Mouse (Mus musculus): ENCODE results near the gene Kcnab3. TPM values are rescaled to one million over a fixed set of nuclear protein-coding genes. Genes with fewer than 3 reads are reported as not detected.
A peak's percentile ranks its signal among the peaks of the same experiment; 100 is the strongest.

The Kcnab3 gene
- polyA plus RNA-seq, 1 experiment, result 2.0 TPM

- TF ChIP-seq TCF12 (IDR thresholded peaks at IDR 0.05; ENCODE audit: insufficient read depth, poor library complexity, severe bottlenecking) (no peak), CEBPB (IDR thresholded peaks at IDR 0.05; ENCODE audit: insufficient read depth, poor library complexity, severe bottlenecking) (no peak), MYOD1 (IDR thresholded peaks at IDR 0.05; ENCODE audit: control insufficient read depth in 1 of 3, insufficient read length in 2 of 3, low read depth in 2 of 3) (no peak), E2F4 (IDR thresholded peaks at IDR 0.05; ENCODE audit: insufficient read depth) (no peak), MYOG (IDR thresholded peaks at IDR 0.05; ENCODE audit: control insufficient read depth in 1 of 3, insufficient read depth in 1 of 3, insufficient read length in 2 of 3, low read depth in 2 of 3) (no peak), USF1 (IDR thresholded peaks at IDR 0.05; ENCODE audit: low read depth) (no peak), SRF (IDR thresholded peaks at IDR 0.05; ENCODE audit: control insufficient read depth, insufficient read length, low read depth) (no peak), POLR2AphosphoS2 (IDR thresholded peaks at IDR 0.05; ENCODE audit: insufficient read length, low read depth) (no peak), REST (IDR thresholded peaks at IDR 0.05; ENCODE audit: insufficient read depth, insufficient read length) (no peak), POLR2A (IDR thresholded peaks at IDR 0.05; ENCODE audit: insufficient read length, low read depth) (no peak)
- Histone ChIP-seq H3K4me3 (peak overlapping the region; percentile 56), H3ac (ENCODE audit: control insufficient read depth, insufficient read length) (no peak overlapping the region), H3K36me3 (ENCODE audit: control insufficient read depth, insufficient read depth) (no peaks in the 10 kb centered on the region), H3K4me2 (ENCODE audit: low read depth) (no peak overlapping the region), H3K79me2 (ENCODE audit: control insufficient read depth, insufficient read depth) (peaks cover 11% of the 10 kb centered on the region), H3K27me3 (ENCODE audit: control insufficient read depth, insufficient read depth, insufficient read length) (no peaks in the 10 kb centered on the region)
These were observed 1.0 kb downstream of the Kcnab3 start for GRCm38 (mm10) chr11:69327157-69327442.

GRCm38 (mm10) chr11:69327648-69328047, 1.6 kb downstream of the Kcnab3 start:
- Histone ChIP-seq H3K36me3 (ENCODE audit: control insufficient read depth, insufficient read depth) (no peaks in the 10 kb centered on the region), H3K4me3 (no peak overlapping the region), H3K4me2 (ENCODE audit: low read depth) (no peak overlapping the region), H3K27me3 (ENCODE audit: control insufficient read depth, insufficient read depth, insufficient read length) (no peaks in the 10 kb centered on the region), H3K79me2 (ENCODE audit: control insufficient read depth, insufficient read depth) (peaks cover 11% of the 10 kb centered on the region), H3ac (ENCODE audit: control insufficient read depth, insufficient read length) (no peak overlapping the region)
- TF ChIP-seq CEBPB (IDR thresholded peaks at IDR 0.05; ENCODE audit: insufficient read depth, poor library complexity, severe bottlenecking) (no peak), TCF3 (IDR thresholded peaks at IDR 0.05; ENCODE audit: insufficient read length, low read depth) (no peak), E2F4 (IDR thresholded peaks at IDR 0.05; ENCODE audit: insufficient read depth) (no peak), POLR2AphosphoS2 (IDR thresholded peaks at IDR 0.05; ENCODE audit: insufficient read length, low read depth) (no peak), MAX (IDR thresholded peaks at IDR 0.05; ENCODE audit: low read depth) (no peak), MYOG (IDR thresholded peaks at IDR 0.05; ENCODE audit: control insufficient read depth in 1 of 3, insufficient read depth in 1 of 3, insufficient read length in 2 of 3, low read depth in 2 of 3) (no peak), POLR2A (IDR thresholded peaks at IDR 0.05; ENCODE audit: insufficient read length, low read depth) (no peak), MYOD1 (IDR thresholded peaks at IDR 0.05; ENCODE audit: control insufficient read depth in 1 of 3, insufficient read length in 2 of 3, low read depth in 2 of 3) (no peak), USF1 (IDR thresholded peaks at IDR 0.05; ENCODE audit: low read depth) (no peak), REST (IDR thresholded peaks at IDR 0.05; ENCODE audit: insufficient read depth, insufficient read length) (no peak), TCF12 (IDR thresholded peaks at IDR 0.05; ENCODE audit: insufficient read depth, poor library complexity, severe bottlenecking) (no peak), SRF (IDR thresholded peaks at IDR 0.05; ENCODE audit: control insufficient read depth, insufficient read length, low read depth) (no peak)

GRCm38 (mm10) chr11:69328517-69328916, 2.5 kb downstream of the Kcnab3 start:
- TF ChIP-seq MAX (IDR thresholded peaks at IDR 0.05; ENCODE audit: low read depth) (no peak), TCF3 (IDR thresholded peaks at IDR 0.05; ENCODE audit: insufficient read length, low read depth) (no peak), CEBPB (IDR thresholded peaks at IDR 0.05; ENCODE audit: insufficient read depth, poor library complexity, severe bottlenecking) (no peak), E2F4 (IDR thresholded peaks at IDR 0.05; ENCODE audit: insufficient read depth) (no peak), TCF12 (IDR thresholded peaks at IDR 0.05; ENCODE audit: insufficient read depth, poor library complexity, severe bottlenecking) (no peak), SRF (IDR thresholded peaks at IDR 0.05; ENCODE audit: control insufficient read depth, insufficient read length, low read depth) (no peak), POLR2A (IDR thresholded peaks at IDR 0.05; ENCODE audit: insufficient read length, low read depth) (no peak), USF1 (IDR thresholded peaks at IDR 0.05; ENCODE audit: low read depth) (no peak), MYOD1 (IDR thresholded peaks at IDR 0.05; ENCODE audit: control insufficient read depth in 1 of 3, insufficient read length in 2 of 3, low read depth in 2 of 3) (no peak), MYOG (IDR thresholded peaks at IDR 0.05; ENCODE audit: control insufficient read depth in 1 of 3, insufficient read depth in 1 of 3, insufficient read length in 2 of 3, low read depth in 2 of 3) (no peak), REST (IDR thresholded peaks at IDR 0.05; ENCODE audit: insufficient read depth, insufficient read length) (no peak), POLR2AphosphoS2 (IDR thresholded peaks at IDR 0.05; ENCODE audit: insufficient read length, low read depth) (no peak)
- no peaks in the 10 kb centered on the region for H3K27me3 ChIP-seq (ENCODE audit: control insufficient read depth, insufficient read depth, insufficient read length)

GRCm38 (mm10) chr11:69331152-69331551, 5.1 kb downstream of the Kcnab3 start:
- Histone ChIP-seq H3K79me2 (ENCODE audit: control insufficient read depth, insufficient read depth) (no peaks in the 10 kb centered on the region), H3K27me3 (ENCODE audit: control insufficient read depth, insufficient read depth, insufficient read length) (no peaks in the 10 kb centered on the region), H3ac (ENCODE audit: control insufficient read depth, insufficient read length) (no peak overlapping the region), H3K4me3 (no peak overlapping the region), H3K36me3 (ENCODE audit: control insufficient read depth, insufficient read depth) (no peaks in the 10 kb centered on the region), H3K4me2 (ENCODE audit: low read depth) (no peak overlapping the region)
- no peak for TF ChIP-seq TCF12 (IDR thresholded peaks at IDR 0.05; ENCODE audit: insufficient read depth, poor library complexity, severe bottlenecking)
- TF ChIP-seq MAX (IDR thresholded peaks at IDR 0.05; ENCODE audit: low read depth), result no peak
- TF ChIP-seq USF1 (IDR thresholded peaks at IDR 0.05; ENCODE audit: low read depth), result no peak
- TF ChIP-seq MYOG (IDR thresholded peaks at IDR 0.05; ENCODE audit: control insufficient read depth in 1 of 3, insufficient read depth in 1 of 3, insufficient read length in 2 of 3, low read depth in 2 of 3), result no peak
- TF ChIP-seq POLR2AphosphoS2 (IDR thresholded peaks at IDR 0.05; ENCODE audit: insufficient read length, low read depth), result no peak
- no peak for TF ChIP-seq MYOD1 (IDR thresholded peaks at IDR 0.05; ENCODE audit: control insufficient read depth in 1 of 3, insufficient read length in 2 of 3, low read depth in 2 of 3)
- no peak for TF ChIP-seq POLR2A (IDR thresholded peaks at IDR 0.05; ENCODE audit: insufficient read length, low read depth)
- TF ChIP-seq CEBPB (IDR thresholded peaks at IDR 0.05; ENCODE audit: insufficient read depth, poor library complexity, severe bottlenecking), result no peak
- TF ChIP-seq REST (IDR thresholded peaks at IDR 0.05; ENCODE audit: insufficient read depth, insufficient read length), result no peak
- no peak for TF ChIP-seq SRF (IDR thresholded peaks at IDR 0.05; ENCODE audit: control insufficient read depth, insufficient read length, low read depth)
- no peak for TF ChIP-seq E2F4 (IDR thresholded peaks at IDR 0.05; ENCODE audit: insufficient read depth)
- TF ChIP-seq TCF3 (IDR thresholded peaks at IDR 0.05; ENCODE audit: insufficient read length, low read depth), result no peak

More at GRCm38 (mm10) chr11:69328517-69328916, 2.5 kb downstream of the Kcnab3 start:
- Histone ChIP-seq H3K4me2 (ENCODE audit: low read depth) (no peak overlapping the region), H3K4me3 (no peak overlapping the region), H3K36me3 (ENCODE audit: control insufficient read depth, insufficient read depth) (no peaks in the 10 kb centered on the region), H3K79me2 (ENCODE audit: control insufficient read depth, insufficient read depth) (peaks cover 11% of the 10 kb centered on the region), H3ac (ENCODE audit: control insufficient read depth, insufficient read length) (no peak overlapping the region)

All from myocyte (in vitro differentiated cells).